Mouse (Mus musculus) adrenal gland, postnatal 36 days (tissue): ENCODE measurements around the gene Zeb2. TPM values are rescaled to one million over a fixed set of nuclear protein-coding genes. Genes with fewer than 3 reads are reported as not detected.
"Not testable (repeated sequence)": the region's sequence is repeated elsewhere in the genome, so short reads cannot be mapped to it uniquely, and the experiment has no call there.

Experiments used
- DNase-seq, 2 experiments: peaks; one replicate each; pipeline ENCODE4 v3.0.0; 2021; ENCODE audit warnings: mixed read lengths in 1 of 2
- total RNA-seq, 2 experiments: library from RNA; stranded (reverse); gene quantifications; 2 replicates each; pipeline ENCODE4 v1.2.3; 2021

The Zeb2 gene
- total RNA-seq, 2 experiments from 2014 or later: 173 to 184 TPM

GRCm38 (mm10) chr2:45112021-45112747 lies 5.0 kb downstream of the Zeb2 start:
- DNase-seq: no peak

GRCm38 (mm10) chr2:45111571-45111970 lies 5.6 kb downstream of the Zeb2 start:
- DNase-seq: not testable (repeated sequence)

- peak; percentile 45 to 59 for DNase-seq
Observed at GRCm38 (mm10) chr2:45110757-45111411, 6.3 kb downstream of the Zeb2 start.

- peak; percentile 69 to 77 for DNase-seq
Observed at GRCm38 (mm10) chr2:45109951-45110756, 7.0 kb downstream of the Zeb2 start.

GRCm38 (mm10) chr2:45109161-45109950 lies 7.8 kb downstream of the Zeb2 start:
- DNase-seq: peak; percentile 32 to 61

GRCm38 (mm10) chr2:45108521-45109091 lies 8.6 kb downstream of the Zeb2 start:
- peak; percentile 60 to 77 for DNase-seq

GRCm38 (mm10) chr2:45107555-45107954 lies 9.6 kb downstream of the Zeb2 start:
- no peak for DNase-seq

- DNase-seq: peak in 1 of 2 experiments; percentile 32
Observed at GRCm38 (mm10) chr2:45105922-45106851, 11.0 kb downstream of the Zeb2 start.

- DNase-seq: no peak
Observed at GRCm38 (mm10) chr2:45105281-45105721, 11.9 kb downstream of the Zeb2 start.

GRCm38 (mm10) chr2:45104511-45105055 lies 12.6 kb downstream of the Zeb2 start:
- no peak for DNase-seq

GRCm38 (mm10) chr2:45104066-45104465 lies 13.1 kb downstream of the Zeb2 start:
- DNase-seq: no peak

- no peak for DNase-seq
Observed at GRCm38 (mm10) chr2:45103021-45103983, 13.9 kb downstream of the Zeb2 start.

GRCm38 (mm10) chr2:45102191-45102638 lies 15.0 kb downstream of the Zeb2 start:
- DNase-seq: no peak

- DNase-seq: no peak
Observed at GRCm38 (mm10) chr2:45101586-45101985, 15.6 kb downstream of the Zeb2 start.

GRCm38 (mm10) chr2:45101040-45101439 lies 16.2 kb downstream of the Zeb2 start:
- no peak for DNase-seq

GRCm38 (mm10) chr2:45100628-45101027 lies 16.6 kb downstream of the Zeb2 start:
- no peak for DNase-seq

GRCm38 (mm10) chr2:45100017-45100416 lies 17.2 kb downstream of the Zeb2 start:
- DNase-seq: no peak

- DNase-seq: no peak
Observed at GRCm38 (mm10) chr2:45099081-45099480, 18.1 kb downstream of the Zeb2 start.

GRCm38 (mm10) chr2:45097969-45098368 lies 19.2 kb downstream of the Zeb2 start:
- no peak for DNase-seq
